Mouse (Mus musculus): ENCODE measurements at regions not wholly inside any gene's neighbourhood (a gene's known extent, or its start where the extent isn't known, plus 50 kb on each side); places are given as distances from the start of the nearest gene placed in this dataset.

DNA sequence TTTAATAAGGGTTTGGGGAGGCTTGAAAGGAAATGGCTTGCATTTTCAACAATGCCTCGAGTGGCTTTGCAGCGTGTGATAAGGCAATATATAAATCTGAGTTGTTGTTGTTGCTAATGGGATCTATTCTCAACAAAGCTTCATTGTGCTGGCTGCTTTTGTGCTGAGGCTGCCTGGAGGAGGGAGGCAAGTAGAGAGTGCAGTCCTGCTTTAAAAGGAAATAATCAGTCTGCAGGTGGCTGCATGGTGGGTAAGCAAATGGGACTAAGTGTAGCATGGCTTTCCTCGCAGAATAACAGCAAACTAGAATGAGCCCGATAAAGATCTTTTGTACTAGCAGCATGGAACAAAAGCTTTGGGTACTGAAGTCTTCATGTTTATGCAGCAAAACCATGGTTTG lies 257.4 kb upstream of the Negr1 start:
- DNase-seq (ENCODE audit: low spot score): no peak
- H3K4me1 ChIP-seq (replicated peaks): peaks cover 15% of the 10 kb centered on the region
- 28% methylated on average over 4 of the region's 4 CpGs for WGBS
- no peaks in the 10 kb centered on the region for H3K9me3 ChIP-seq
- H3K4me3 ChIP-seq: no peak overlapping the region
- no peaks in the 10 kb centered on the region for H3K36me3 ChIP-seq
- H3K27ac ChIP-seq: no peak overlapping the region
- no peaks in the 10 kb centered on the region for H3K27me3 ChIP-seq (ENCODE audit: insufficient read depth, poor library complexity, severe bottlenecking)

DNA sequence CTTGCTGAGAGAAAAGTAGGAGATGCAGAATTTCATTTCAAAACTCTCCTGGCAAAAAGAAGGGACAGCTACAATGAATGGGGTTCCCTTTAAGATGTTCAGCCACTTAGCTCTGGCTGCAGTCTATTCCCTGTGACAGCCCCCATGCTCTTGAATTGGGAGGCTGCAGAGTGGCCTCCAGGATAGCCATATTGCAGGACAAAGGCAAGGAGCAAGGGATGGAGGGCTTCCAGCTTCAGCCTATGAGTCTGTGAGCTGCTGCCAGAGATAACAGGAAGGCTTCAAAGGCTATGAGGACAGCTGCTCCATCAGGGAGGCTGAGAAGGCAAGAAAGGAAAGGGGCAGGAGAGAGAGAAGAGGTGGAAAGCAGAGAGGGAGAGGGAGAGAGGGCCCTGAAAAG lies 256.5 kb upstream of the Negr1 start:
- H3K27me3 ChIP-seq (ENCODE audit: insufficient read depth, poor library complexity, severe bottlenecking): no peaks in the 10 kb centered on the region
- no peak overlapping the region for H3K4me3 ChIP-seq
- peaks cover 15% of the 10 kb centered on the region for H3K4me1 ChIP-seq (replicated peaks)
- H3K36me3 ChIP-seq: no peaks in the 10 kb centered on the region
- DNase-seq (ENCODE audit: low spot score): no peak
- H3K27ac ChIP-seq: 0 out of 2 replicates have a peak overlapping the region, but pooled peaks have one; percentile 40
- no peaks in the 10 kb centered on the region for H3K9me3 ChIP-seq

DNA sequence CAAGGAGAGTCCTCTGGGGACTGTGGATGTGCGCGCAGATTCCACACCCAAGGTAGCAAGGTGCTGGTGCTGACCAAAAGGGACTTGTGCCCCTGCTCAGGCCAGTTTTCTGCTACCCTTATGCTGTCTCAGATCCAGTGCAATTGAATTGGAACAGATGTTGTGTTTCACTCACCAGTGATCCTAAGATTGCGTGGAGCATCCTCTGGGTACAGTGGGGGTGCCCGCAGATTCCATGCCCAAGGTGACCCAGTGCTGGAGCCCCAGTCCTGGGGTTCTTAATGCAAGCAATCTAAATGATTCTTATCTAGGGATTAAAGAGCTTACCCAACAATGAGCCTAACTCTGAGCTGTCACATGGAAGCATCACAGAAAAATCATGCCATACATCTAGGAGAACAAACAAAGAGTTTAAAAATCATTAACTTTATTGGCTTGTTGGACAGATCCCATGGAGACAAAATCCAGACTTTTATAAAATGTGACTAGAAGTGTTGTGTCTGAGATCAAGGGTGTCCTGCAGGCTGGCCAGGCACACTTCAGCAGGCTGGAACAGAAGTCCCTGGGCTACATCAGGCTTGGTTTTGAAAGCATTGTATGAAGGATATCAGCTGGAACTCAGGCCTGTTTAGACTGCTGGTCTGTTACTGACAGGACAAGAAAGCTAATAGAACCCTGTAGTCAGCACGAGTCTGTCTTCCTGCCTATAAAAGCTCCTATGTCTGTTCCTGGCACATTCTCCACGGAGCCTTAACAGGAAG lies 226.4 kb upstream of the Negr1 start:
- no peak for DNase-seq (ENCODE audit: low spot score)
- Histone ChIP-seq H3K4me3 (no peak overlapping the region), H3K27me3 (ENCODE audit: insufficient read depth, poor library complexity, severe bottlenecking) (no peaks in the 10 kb centered on the region), H3K36me3 (no peaks in the 10 kb centered on the region), H3K27ac (no peak overlapping the region), H3K9me3 (no peaks in the 10 kb centered on the region), H3K4me1 (replicated peaks) (no peaks in the 10 kb centered on the region)
- 78% methylated on average over 6 of the region's 6 CpGs for WGBS

DNA sequence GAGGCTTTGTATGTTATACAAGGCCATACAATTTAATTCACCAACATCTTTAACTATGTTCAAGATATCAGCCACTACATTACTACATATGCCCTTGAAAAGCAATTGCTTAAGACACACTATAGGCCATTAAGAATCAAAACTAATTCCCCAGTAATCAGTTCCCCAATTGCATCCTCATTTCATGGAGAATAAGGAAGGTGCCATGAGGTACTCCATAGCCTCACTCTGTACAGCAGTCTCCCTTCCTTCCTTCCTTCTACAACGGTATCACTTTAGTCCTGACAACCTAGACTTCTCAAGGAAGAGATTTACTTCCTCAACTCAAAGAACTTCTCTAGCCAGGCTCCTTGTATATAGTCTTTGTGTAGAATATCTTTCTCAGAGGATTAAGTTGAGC lies 220.1 kb upstream of the Negr1 start:
- Histone ChIP-seq H3K9me3 (no peaks in the 10 kb centered on the region), H3K27me3 (ENCODE audit: insufficient read depth, poor library complexity, severe bottlenecking) (no peaks in the 10 kb centered on the region), H3K36me3 (no peaks in the 10 kb centered on the region), H3K27ac (no peak overlapping the region), H3K4me3 (no peak overlapping the region), H3K4me1 (replicated peaks) (no peaks in the 10 kb centered on the region)
- WGBS: 88% methylated on average over 1 of the region's 1 CpGs
- DNase-seq (ENCODE audit: low spot score): no peak

DNA sequence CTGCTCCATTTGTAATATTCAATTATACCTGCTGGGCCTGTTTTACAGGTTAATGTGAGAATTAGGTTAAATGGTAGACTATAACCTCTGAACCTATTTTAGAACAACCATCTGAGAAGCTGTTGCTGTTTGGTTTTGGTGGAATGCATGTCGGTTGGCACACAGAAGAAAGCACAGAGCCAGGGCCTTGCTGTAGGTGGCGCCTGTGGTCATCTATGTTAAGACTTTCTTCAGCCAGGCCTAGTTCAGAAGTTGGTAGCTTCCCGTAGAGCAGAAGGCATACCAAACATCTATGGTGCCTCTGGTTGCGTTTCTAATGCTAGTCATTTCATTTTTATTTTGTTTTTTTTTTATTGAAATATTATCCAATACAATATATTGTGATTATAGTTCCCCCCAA lies 209.9 kb upstream of the Negr1 start:
- DNase-seq (ENCODE audit: low spot score): no peak
- 64% methylated on average over 4 of the region's 4 CpGs for WGBS

DNA sequence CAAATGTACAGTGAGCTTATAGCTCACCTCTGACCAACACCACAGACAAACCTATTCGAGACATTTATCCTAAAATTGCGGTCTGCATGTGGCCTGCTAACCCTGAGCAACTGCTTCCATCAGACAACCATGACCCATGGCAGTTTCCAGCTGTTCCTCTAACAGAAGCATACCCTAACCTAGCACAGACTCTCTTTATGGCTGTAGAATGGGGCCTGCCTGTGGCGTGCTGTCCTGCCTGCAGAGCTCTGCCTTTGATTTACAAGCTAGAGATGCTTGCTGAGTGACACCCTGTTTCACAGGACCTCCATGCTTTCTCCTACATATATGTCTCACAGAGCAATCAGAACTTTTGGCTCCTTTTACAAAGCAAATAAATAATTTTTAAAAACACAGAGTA lies 208.2 kb upstream of the Negr1 start:
- H3K36me3 ChIP-seq: no peaks in the 10 kb centered on the region
- no peak overlapping the region for H3K27ac ChIP-seq
- no peaks in the 10 kb centered on the region for H3K27me3 ChIP-seq (ENCODE audit: insufficient read depth, poor library complexity, severe bottlenecking)
- WGBS: 63% methylated on average over 3 of the region's 3 CpGs
- H3K4me1 ChIP-seq (replicated peaks): no peaks in the 10 kb centered on the region; the same call in 1 of the 2 replicates
- no peak for DNase-seq (ENCODE audit: low spot score)
- no peak overlapping the region for H3K4me3 ChIP-seq
- H3K9me3 ChIP-seq: no peaks in the 10 kb centered on the region

More for the DNA sequence above, 209.9 kb upstream of the Negr1 start:
- Histone ChIP-seq H3K27me3 (ENCODE audit: insufficient read depth, poor library complexity, severe bottlenecking) (no peaks in the 10 kb centered on the region), H3K4me1 (replicated peaks) (no peaks in the 10 kb centered on the region; the same call in 1 of the 2 replicates), H3K9me3 (no peaks in the 10 kb centered on the region), H3K4me3 (no peak overlapping the region), H3K36me3 (no peaks in the 10 kb centered on the region), H3K27ac (no peak overlapping the region)

DNA sequence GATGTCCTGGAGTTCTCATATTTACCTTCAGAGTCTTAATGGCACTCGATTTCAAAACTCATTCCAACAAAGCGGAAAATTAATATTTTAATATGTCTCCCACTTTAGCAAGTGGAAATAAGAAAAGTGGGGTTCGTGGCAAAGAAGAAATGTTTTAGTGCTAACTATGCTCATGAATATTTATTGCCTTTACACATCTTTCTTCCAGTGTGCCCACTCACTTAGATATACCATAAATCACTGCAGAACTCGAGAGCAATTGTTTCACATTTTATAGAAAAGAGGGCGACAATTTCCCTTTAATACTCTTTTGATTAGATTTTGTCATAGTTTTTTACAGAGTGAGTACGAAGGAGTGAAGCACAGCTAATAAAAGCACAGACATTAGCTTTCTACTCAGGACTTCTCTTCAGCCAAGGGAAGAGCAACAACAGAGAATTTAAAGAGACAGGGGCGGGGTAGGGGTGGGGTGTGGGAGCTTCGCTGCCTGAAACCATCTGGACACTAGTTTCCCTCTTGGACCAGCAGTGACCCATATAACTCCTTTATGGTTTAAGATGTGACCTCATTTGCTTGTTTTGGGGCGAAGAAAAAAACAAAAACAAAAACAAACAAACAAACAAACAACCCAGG lies 207.6 kb upstream of the Negr1 start:
- Histone ChIP-seq H3K9me3 (no peaks in the 10 kb centered on the region), H3K4me3 (no peak overlapping the region), H3K4me1 (replicated peaks) (no peaks in the 10 kb centered on the region; the same call in 1 of the 2 replicates), H3K27ac (no peak overlapping the region), H3K36me3 (no peaks in the 10 kb centered on the region), H3K27me3 (ENCODE audit: insufficient read depth, poor library complexity, severe bottlenecking) (no peaks in the 10 kb centered on the region)
- WGBS: 77% methylated on average over 9 of the region's 9 CpGs
- no peak for DNase-seq (ENCODE audit: low spot score)

DNA sequence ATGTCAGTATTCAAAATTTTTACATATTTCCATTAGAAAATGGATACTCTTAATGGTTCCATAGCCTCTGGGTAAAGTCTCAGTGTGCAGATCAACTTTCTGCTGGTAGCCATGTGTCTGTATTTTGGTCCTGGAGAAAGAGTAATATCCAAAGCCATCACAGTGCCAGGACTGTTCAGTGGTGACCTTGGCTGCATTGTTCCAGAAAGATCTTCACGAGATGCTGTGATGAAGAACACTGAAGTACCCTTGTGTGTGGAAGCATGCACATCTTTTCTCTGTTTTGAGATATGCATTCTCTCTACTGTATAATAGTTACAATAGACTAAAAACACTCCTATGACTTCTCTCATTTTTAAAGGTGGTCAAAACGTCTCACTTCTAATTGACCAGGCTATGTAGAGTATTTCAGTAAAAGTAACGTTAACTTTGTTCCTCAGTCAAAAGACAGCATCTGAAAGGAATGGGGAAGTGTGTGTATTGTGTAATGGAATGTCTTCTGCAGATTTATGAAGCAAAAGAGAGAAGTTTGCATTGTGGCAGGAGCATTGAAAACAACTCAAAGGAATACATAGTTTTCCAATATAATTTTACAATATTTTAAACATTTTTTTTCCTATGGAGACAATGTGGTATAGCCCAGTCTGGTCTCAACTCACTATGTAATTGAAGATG lies 192.8 kb upstream of the Negr1 start:
- H3K4me3 ChIP-seq: no peak overlapping the region
- WGBS: 86% methylated on average over 3 of the region's 3 CpGs
- DNase-seq (ENCODE audit: low spot score): no peak
- H3K27me3 ChIP-seq (ENCODE audit: insufficient read depth, poor library complexity, severe bottlenecking): no peaks in the 10 kb centered on the region
- no peaks in the 10 kb centered on the region for H3K4me1 ChIP-seq (replicated peaks)
- H3K36me3 ChIP-seq: no peaks in the 10 kb centered on the region
- no peaks in the 10 kb centered on the region for H3K9me3 ChIP-seq
- no peak overlapping the region for H3K27ac ChIP-seq

DNA sequence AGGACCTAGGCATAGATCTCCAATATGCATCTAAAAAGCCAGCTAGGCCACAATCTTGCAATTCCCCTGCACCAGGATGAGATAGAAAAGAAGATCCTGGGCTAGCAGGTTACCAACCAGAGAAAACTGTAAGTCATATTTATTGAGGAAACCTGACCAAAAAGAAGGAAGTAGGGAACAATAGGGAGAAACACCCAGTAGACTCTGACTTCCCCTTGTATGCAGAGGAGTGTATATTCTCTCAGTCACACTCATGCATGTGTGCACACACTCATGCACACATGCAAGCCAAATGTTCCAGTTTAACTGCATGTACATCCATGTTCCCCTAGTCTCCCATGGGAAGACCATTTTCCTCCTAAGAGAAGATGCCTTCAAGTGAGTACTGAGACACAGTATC lies 184.9 kb upstream of the Negr1 start:
- DNase-seq (ENCODE audit: low spot score): no peak
- Histone ChIP-seq H3K9me3 (no peaks in the 10 kb centered on the region), H3K4me1 (replicated peaks) (no peaks in the 10 kb centered on the region), H3K27me3 (ENCODE audit: insufficient read depth, poor library complexity, severe bottlenecking) (no peaks in the 10 kb centered on the region), H3K4me3 (no peak overlapping the region), H3K36me3 (no peaks in the 10 kb centered on the region), H3K27ac (no peak overlapping the region)

DNA sequence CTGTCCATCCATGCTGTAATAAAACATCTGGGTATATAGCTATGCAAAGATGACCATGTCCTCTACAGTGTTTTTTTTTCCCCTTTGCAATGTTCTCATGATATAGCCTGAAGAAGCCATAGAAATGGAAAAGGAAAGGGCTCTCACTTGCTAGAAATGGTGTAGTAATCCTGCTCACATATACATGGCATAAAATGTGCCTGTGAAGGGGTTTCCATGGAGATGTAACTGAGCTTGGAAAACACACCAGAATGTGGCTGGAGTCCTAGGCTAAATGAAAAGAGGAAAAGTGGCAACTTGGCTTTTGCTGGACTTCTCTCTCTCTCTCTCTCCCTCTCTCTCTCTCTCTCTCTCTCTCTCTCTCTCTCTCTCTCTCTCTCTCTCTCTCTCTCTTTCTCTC lies 178.7 kb upstream of the Negr1 start:
- H3K27me3 ChIP-seq (ENCODE audit: insufficient read depth, poor library complexity, severe bottlenecking): no peaks in the 10 kb centered on the region
- DNase-seq (ENCODE audit: low spot score): no peak
- H3K9me3 ChIP-seq: no peaks in the 10 kb centered on the region
- no peaks in the 10 kb centered on the region for H3K4me1 ChIP-seq (replicated peaks)
- H3K27ac ChIP-seq: no peak overlapping the region
- H3K36me3 ChIP-seq: no peaks in the 10 kb centered on the region
- no peak overlapping the region for H3K4me3 ChIP-seq

DNA sequence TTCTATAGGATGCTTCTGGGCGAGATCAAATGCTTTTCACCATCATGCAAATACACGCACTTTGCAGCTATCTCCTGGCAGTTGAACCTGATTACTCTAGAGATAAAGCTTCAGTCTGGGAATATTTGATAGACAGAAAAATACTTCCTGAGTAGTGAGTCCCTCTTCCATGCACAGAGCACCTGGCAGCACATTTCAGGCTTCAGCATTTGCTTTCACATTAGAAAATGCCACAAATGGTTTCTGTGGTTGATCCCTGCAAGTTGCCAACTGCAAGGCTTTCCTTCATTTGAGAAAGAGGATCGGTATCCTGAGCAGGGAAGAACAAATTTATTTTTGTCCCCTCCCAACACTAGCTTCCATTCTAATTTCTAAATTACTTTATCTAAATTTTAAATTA lies 155.5 kb upstream of the Negr1 start:
- WGBS: 87% methylated on average over 3 of the region's 3 CpGs
- H3K27me3 ChIP-seq (ENCODE audit: insufficient read depth, poor library complexity, severe bottlenecking): no peaks in the 10 kb centered on the region
- DNase-seq (ENCODE audit: low spot score): no peak
- H3K9me3 ChIP-seq: no peaks in the 10 kb centered on the region
- no peak overlapping the region for H3K27ac ChIP-seq
- no peaks in the 10 kb centered on the region for H3K4me1 ChIP-seq (replicated peaks)
- no peak overlapping the region for H3K4me3 ChIP-seq
- no peaks in the 10 kb centered on the region for H3K36me3 ChIP-seq

DNA sequence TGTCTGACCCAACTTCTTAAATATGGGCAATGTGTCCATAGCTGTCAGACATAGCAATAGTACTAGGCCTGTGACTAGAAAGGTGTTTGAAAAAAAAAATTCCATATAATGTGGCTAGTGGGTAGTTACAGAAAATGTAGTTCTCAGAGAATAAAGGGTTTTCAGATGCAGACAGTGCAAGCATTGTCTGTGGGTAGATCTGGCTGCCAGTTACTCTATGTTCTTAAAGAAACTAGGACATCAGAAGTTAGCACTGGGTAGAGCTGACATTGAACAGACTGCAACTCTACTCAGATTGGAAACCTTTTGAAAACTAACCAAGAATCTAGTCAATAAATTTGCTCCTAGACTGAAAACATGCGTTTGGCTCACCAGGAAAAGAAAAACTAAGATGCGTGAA lies 154.5 kb upstream of the Negr1 start:
- no peak overlapping the region for H3K27ac ChIP-seq
- no peaks in the 10 kb centered on the region for H3K4me1 ChIP-seq (replicated peaks)
- no peak for DNase-seq (ENCODE audit: low spot score)
- 86% methylated on average over 2 of the region's 2 CpGs for WGBS
- no peaks in the 10 kb centered on the region for H3K9me3 ChIP-seq
- H3K27me3 ChIP-seq (ENCODE audit: insufficient read depth, poor library complexity, severe bottlenecking): no peaks in the 10 kb centered on the region
- no peaks in the 10 kb centered on the region for H3K36me3 ChIP-seq
- no peak overlapping the region for H3K4me3 ChIP-seq

DNA sequence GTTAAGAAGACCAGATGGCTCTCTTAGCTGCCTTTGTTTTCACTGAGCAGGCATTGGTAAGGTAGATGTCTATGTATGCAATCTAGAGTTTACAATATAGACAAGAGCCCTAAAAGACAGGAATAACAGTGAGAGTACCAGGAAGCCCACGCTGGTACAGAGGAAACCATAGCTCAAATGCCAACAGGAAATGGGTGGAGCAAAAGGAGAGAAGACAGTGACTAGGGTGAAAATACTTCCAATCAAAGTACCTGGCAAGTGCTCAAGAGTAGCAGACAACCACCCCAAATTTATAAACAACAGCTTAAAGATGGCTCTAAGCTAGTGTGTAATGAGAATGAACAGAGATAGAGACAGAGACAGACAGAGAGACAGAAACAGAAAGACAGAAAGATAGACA lies 151.5 kb upstream of the Negr1 start:
- no peaks in the 10 kb centered on the region for H3K27me3 ChIP-seq (ENCODE audit: insufficient read depth, poor library complexity, severe bottlenecking)
- no peak overlapping the region for H3K27ac ChIP-seq
- H3K4me3 ChIP-seq: no peak overlapping the region
- 61% methylated on average over 1 of the region's 1 CpGs for WGBS
- no peaks in the 10 kb centered on the region for H3K4me1 ChIP-seq (replicated peaks)
- H3K9me3 ChIP-seq: no peaks in the 10 kb centered on the region
- DNase-seq (ENCODE audit: low spot score): no peak
- H3K36me3 ChIP-seq: no peaks in the 10 kb centered on the region
